Mouse (Mus musculus): ENCODE measurements at regions not wholly inside any gene's neighbourhood (a gene's known extent, or its start where the extent isn't known, plus 50 kb on each side); places are given as distances from the start of the nearest gene placed in this dataset.

DNA sequence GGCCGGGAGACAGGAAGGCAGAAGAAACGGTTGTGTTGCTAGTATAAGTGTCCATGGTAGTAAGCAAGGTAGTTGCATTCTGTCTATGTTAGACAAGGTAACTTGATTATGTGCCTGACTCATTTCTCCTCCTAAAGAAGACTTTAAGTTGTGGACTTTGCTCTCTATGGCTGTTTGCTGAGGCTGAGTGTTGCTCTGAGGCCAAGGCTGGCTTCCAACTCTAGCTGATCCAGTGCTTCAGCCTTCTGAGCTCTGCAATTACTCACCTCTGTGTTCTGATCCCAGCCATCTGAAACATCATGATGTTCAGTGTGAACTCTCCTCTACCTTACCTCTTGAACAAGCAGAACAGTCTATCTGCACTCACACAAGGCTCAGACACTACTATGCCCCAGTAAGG lies 116.7 kb upstream of the Ccn2 start:
- TF ChIP-seq MAX (IDR thresholded peaks at IDR 0.05; ENCODE audit: low read depth) (no peak), TCF12 (IDR thresholded peaks at IDR 0.05; ENCODE audit: insufficient read depth, poor library complexity, severe bottlenecking) (no peak), POLR2AphosphoS2 (IDR thresholded peaks at IDR 0.05; ENCODE audit: insufficient read length, low read depth) (no peak)
- Histone ChIP-seq H3K4me3 (no peak overlapping the region), H3K36me3 (ENCODE audit: control insufficient read depth, insufficient read depth) (no peaks in the 10 kb centered on the region), H3K27me3 (ENCODE audit: control insufficient read depth, insufficient read depth, insufficient read length) (no peaks in the 10 kb centered on the region), H3K4me2 (ENCODE audit: low read depth) (no peak overlapping the region), H3K79me2 (ENCODE audit: control insufficient read depth, insufficient read depth) (no peaks in the 10 kb centered on the region), H3ac (ENCODE audit: control insufficient read depth, insufficient read length) (no peak overlapping the region)

DNA sequence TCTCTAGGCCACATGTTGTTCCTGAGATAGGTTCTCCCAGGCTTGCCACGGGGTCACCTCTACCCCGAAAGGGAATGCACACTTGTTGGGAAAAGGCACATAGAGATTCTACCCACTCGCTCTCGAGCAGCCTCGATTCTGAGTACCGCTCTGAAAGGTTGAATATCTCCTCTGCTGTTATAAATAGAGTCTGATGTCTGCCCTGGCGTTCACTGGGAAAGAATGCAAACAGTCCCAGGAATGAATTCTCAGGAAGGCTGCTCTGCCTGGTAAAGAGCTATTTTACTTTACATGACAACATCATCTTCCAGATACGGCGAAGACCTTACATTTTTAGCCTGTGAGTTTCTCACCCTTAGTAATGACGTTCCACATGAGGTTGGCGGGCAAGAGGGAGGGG lies 116.1 kb upstream of the Ccn2 start:
- Histone ChIP-seq H3K4me3 (no peak overlapping the region), H3ac (ENCODE audit: control insufficient read depth, insufficient read length) (no peak overlapping the region)

GRCm38 (mm10) chr10:24481926-24482612 lies 113.2 kb upstream of the Ccn2 start:
- Histone ChIP-seq H3K36me3 (ENCODE audit: control insufficient read depth, insufficient read depth) (no peaks in the 10 kb centered on the region), H3K79me2 (ENCODE audit: control insufficient read depth, insufficient read depth) (no peaks in the 10 kb centered on the region), H3K4me2 (ENCODE audit: low read depth) (no peak overlapping the region), H3K27me3 (ENCODE audit: control insufficient read depth, insufficient read depth, insufficient read length) (no peaks in the 10 kb centered on the region), H3ac (ENCODE audit: control insufficient read depth, insufficient read length) (no peak overlapping the region), H3K4me3 (no peak overlapping the region)
- no peak for TF ChIP-seq USF1 (IDR thresholded peaks at IDR 0.05; ENCODE audit: low read depth)
- no peak for TF ChIP-seq E2F4 (IDR thresholded peaks at IDR 0.05; ENCODE audit: insufficient read depth)
- TF ChIP-seq CEBPB (IDR thresholded peaks at IDR 0.05; ENCODE audit: insufficient read depth, poor library complexity, severe bottlenecking): no peak
- no peak for TF ChIP-seq TCF12 (IDR thresholded peaks at IDR 0.05; ENCODE audit: insufficient read depth, poor library complexity, severe bottlenecking)
- no peak for TF ChIP-seq MYOD1 (IDR thresholded peaks at IDR 0.05; ENCODE audit: control insufficient read depth in 1 of 3, insufficient read length in 2 of 3, low read depth in 2 of 3)
- no peak for TF ChIP-seq MYOG (IDR thresholded peaks at IDR 0.05; ENCODE audit: control insufficient read depth in 1 of 3, insufficient read depth in 1 of 3, insufficient read length in 2 of 3, low read depth in 2 of 3)
- TF ChIP-seq TCF3 (IDR thresholded peaks at IDR 0.05; ENCODE audit: insufficient read length, low read depth): no peak
- TF ChIP-seq REST (IDR thresholded peaks at IDR 0.05; ENCODE audit: insufficient read depth, insufficient read length): no peak
- TF ChIP-seq POLR2A (IDR thresholded peaks at IDR 0.05; ENCODE audit: insufficient read length, low read depth): no peak
- no peak for TF ChIP-seq POLR2AphosphoS2 (IDR thresholded peaks at IDR 0.05; ENCODE audit: insufficient read length, low read depth)
- no peak for TF ChIP-seq MAX (IDR thresholded peaks at IDR 0.05; ENCODE audit: low read depth)
- no peak for TF ChIP-seq SRF (IDR thresholded peaks at IDR 0.05; ENCODE audit: control insufficient read depth, insufficient read length, low read depth)

More for the DNA sequence above, 116.1 kb upstream of the Ccn2 start:
- TF ChIP-seq TCF3 (IDR thresholded peaks at IDR 0.05; ENCODE audit: insufficient read length, low read depth) (no peak), TCF12 (IDR thresholded peaks at IDR 0.05; ENCODE audit: insufficient read depth, poor library complexity, severe bottlenecking) (no peak), E2F4 (IDR thresholded peaks at IDR 0.05; ENCODE audit: insufficient read depth) (no peak), REST (IDR thresholded peaks at IDR 0.05; ENCODE audit: insufficient read depth, insufficient read length) (no peak), POLR2A (IDR thresholded peaks at IDR 0.05; ENCODE audit: insufficient read length, low read depth) (no peak), MYOG (IDR thresholded peaks at IDR 0.05; ENCODE audit: control insufficient read depth in 1 of 3, insufficient read depth in 1 of 3, insufficient read length in 2 of 3, low read depth in 2 of 3) (no peak), MYOD1 (IDR thresholded peaks at IDR 0.05; ENCODE audit: control insufficient read depth in 1 of 3, insufficient read length in 2 of 3, low read depth in 2 of 3) (no peak)
- Histone ChIP-seq H3K27me3 (ENCODE audit: control insufficient read depth, insufficient read depth, insufficient read length) (no peaks in the 10 kb centered on the region), H3K79me2 (ENCODE audit: control insufficient read depth, insufficient read depth) (no peaks in the 10 kb centered on the region), H3K36me3 (ENCODE audit: control insufficient read depth, insufficient read depth) (no peaks in the 10 kb centered on the region), H3K4me2 (ENCODE audit: low read depth) (no peak overlapping the region)

- TF ChIP-seq MYOG (IDR thresholded peaks at IDR 0.05; ENCODE audit: control insufficient read depth in 1 of 3, insufficient read depth in 1 of 3, insufficient read length in 2 of 3, low read depth in 2 of 3): no peak
- TF ChIP-seq POLR2A (IDR thresholded peaks at IDR 0.05; ENCODE audit: insufficient read length, low read depth): no peak
- TF ChIP-seq POLR2AphosphoS2 (IDR thresholded peaks at IDR 0.05; ENCODE audit: insufficient read length, low read depth): no peak
- no peak for TF ChIP-seq TCF12 (IDR thresholded peaks at IDR 0.05; ENCODE audit: insufficient read depth, poor library complexity, severe bottlenecking)
- TF ChIP-seq MYOD1 (IDR thresholded peaks at IDR 0.05; ENCODE audit: control insufficient read depth in 1 of 3, insufficient read length in 2 of 3, low read depth in 2 of 3): no peak
- TF ChIP-seq REST (IDR thresholded peaks at IDR 0.05; ENCODE audit: insufficient read depth, insufficient read length): no peak
- TF ChIP-seq TCF3 (IDR thresholded peaks at IDR 0.05; ENCODE audit: insufficient read length, low read depth): no peak
- no peak for TF ChIP-seq USF1 (IDR thresholded peaks at IDR 0.05; ENCODE audit: low read depth)
- TF ChIP-seq CEBPB (IDR thresholded peaks at IDR 0.05; ENCODE audit: insufficient read depth, poor library complexity, severe bottlenecking): no peak
- TF ChIP-seq SRF (IDR thresholded peaks at IDR 0.05; ENCODE audit: control insufficient read depth, insufficient read length, low read depth): no peak
- no peak for TF ChIP-seq MAX (IDR thresholded peaks at IDR 0.05; ENCODE audit: low read depth)
- TF ChIP-seq E2F4 (IDR thresholded peaks at IDR 0.05; ENCODE audit: insufficient read depth): no peak
- Histone ChIP-seq H3K4me2 (ENCODE audit: low read depth) (no peak overlapping the region), H3K27me3 (ENCODE audit: control insufficient read depth, insufficient read depth, insufficient read length) (no peaks in the 10 kb centered on the region), H3ac (ENCODE audit: control insufficient read depth, insufficient read length) (no peak overlapping the region), H3K79me2 (ENCODE audit: control insufficient read depth, insufficient read depth) (no peaks in the 10 kb centered on the region), H3K36me3 (ENCODE audit: control insufficient read depth, insufficient read depth) (no peaks in the 10 kb centered on the region), H3K4me3 (no peak overlapping the region)
Observed at GRCm38 (mm10) chr10:24483053-24483452, 112.2 kb upstream of the Ccn2 start.

DNA sequence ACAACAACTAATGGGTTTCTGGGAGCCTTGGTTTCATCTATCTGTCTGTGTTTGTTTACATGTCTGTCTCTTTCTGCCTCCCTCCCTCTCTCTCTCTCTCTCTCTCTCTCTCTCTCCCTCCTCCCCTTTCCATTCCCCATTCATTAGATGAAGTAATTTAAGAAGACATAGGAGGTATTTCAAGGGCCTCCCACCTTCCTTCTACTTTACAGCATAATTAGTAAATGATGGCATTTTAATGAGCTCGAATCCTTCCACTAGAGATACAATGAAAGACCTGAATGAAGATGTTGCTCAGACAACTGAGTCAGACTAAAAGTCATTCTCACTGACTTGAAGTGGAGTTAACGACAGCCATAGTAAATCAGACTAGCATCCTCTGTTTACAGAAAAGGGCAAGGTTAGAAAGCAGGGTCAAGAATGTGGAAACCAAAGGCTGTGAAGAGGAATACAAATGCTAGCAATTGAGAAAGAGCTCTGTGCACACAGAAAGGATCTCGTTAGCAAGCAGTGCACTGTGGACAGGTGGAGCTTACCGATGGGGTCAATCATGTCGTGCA lies 111.1 kb upstream of the Ccn2 start:
- H3K27me3 ChIP-seq (ENCODE audit: control insufficient read depth, insufficient read depth, insufficient read length): no peaks in the 10 kb centered on the region
- no peak overlapping the region for H3K4me2 ChIP-seq (ENCODE audit: low read depth)
- TF ChIP-seq MAX (IDR thresholded peaks at IDR 0.05; ENCODE audit: low read depth): no peak
- TF ChIP-seq USF1 (IDR thresholded peaks at IDR 0.05; ENCODE audit: low read depth): no peak
- no peak for TF ChIP-seq POLR2A (IDR thresholded peaks at IDR 0.05; ENCODE audit: insufficient read length, low read depth)
- no peak for TF ChIP-seq CEBPB (IDR thresholded peaks at IDR 0.05; ENCODE audit: insufficient read depth, poor library complexity, severe bottlenecking)
- no peak for TF ChIP-seq MYOG (IDR thresholded peaks at IDR 0.05; ENCODE audit: control insufficient read depth in 1 of 3, insufficient read depth in 1 of 3, insufficient read length in 2 of 3, low read depth in 2 of 3)
- TF ChIP-seq TCF12 (IDR thresholded peaks at IDR 0.05; ENCODE audit: insufficient read depth, poor library complexity, severe bottlenecking): no peak
- TF ChIP-seq TCF3 (IDR thresholded peaks at IDR 0.05; ENCODE audit: insufficient read length, low read depth): no peak
- TF ChIP-seq MYOD1 (IDR thresholded peaks at IDR 0.05; ENCODE audit: control insufficient read depth in 1 of 3, insufficient read length in 2 of 3, low read depth in 2 of 3): no peak
- no peak for TF ChIP-seq SRF (IDR thresholded peaks at IDR 0.05; ENCODE audit: control insufficient read depth, insufficient read length, low read depth)
- no peak for TF ChIP-seq REST (IDR thresholded peaks at IDR 0.05; ENCODE audit: insufficient read depth, insufficient read length)
- no peak for TF ChIP-seq E2F4 (IDR thresholded peaks at IDR 0.05; ENCODE audit: insufficient read depth)
- no peak for TF ChIP-seq POLR2AphosphoS2 (IDR thresholded peaks at IDR 0.05; ENCODE audit: insufficient read length, low read depth)
- H3K4me3 ChIP-seq: no peak overlapping the region
- no peaks in the 10 kb centered on the region for H3K36me3 ChIP-seq (ENCODE audit: control insufficient read depth, insufficient read depth)
- H3ac ChIP-seq (ENCODE audit: control insufficient read depth, insufficient read length): no peak overlapping the region
- no peaks in the 10 kb centered on the region for H3K79me2 ChIP-seq (ENCODE audit: control insufficient read depth, insufficient read depth)
